Mouse (Mus musculus): Measurements from ENCODE around the gene Tom1l2.

Tom1l2 gene

DNA sequence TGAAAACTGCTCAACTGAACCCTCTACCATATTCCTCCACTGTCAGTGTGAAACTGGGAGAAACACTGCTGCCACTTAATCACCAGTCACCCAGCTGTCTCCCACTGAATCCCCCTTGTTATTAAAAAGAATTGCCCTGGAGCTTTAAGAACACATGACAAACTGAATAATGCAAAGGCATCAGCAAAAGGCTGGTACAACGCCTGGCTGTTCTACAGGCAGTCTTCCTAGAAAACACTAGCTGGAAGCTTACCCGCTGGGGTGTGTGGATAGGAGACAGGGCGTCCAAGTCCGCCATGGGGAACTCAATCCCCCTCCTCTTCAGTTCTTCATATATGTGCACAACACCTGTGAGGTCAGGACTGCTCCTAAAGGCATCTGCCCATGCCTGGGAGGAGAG lies 90.3 kb downstream of the Tom1l2 start:
- DNase-seq: no peak

DNA sequence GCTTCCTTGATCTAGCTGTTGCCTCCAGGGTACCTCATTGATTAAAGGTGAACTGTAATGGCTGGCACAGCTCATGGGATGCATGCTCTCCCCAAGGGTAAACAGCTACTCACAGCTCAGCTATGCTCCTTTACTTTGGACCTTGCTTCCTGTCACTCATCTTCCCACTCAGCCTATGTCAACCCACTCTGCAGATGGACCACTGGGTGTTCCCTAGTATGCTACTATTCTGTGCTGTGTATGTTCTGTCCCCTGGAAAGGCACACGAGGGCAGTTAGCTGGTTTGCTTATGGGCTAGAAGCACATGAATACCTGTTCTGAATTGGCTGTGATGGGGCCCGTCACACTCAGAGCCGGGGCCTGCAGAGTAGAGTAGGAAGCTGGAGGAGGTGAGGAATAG lies 92.0 kb downstream of the Tom1l2 start:
- DNase-seq: no peak

DNA sequence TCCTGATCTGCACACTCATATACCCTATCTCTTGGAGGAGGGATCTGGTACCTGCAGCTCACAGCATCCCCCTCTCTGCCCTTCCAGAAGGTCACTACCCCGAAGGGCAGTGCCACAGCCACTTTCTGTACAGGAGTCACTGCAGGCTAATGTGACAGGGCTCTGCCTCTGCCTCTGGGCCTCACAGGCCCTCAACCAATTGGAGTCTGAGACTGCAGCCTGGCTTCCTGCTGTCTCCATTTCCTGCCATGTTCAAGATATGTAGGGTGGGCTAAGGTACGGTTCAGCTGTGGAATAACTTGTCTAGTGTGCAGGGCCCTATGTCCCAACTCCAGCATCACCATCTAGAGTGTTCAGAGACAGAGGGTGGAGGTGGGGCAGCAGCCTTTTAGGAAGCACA lies 95.0 kb downstream of the Tom1l2 start:
- DNase-seq: no peak

DNA sequence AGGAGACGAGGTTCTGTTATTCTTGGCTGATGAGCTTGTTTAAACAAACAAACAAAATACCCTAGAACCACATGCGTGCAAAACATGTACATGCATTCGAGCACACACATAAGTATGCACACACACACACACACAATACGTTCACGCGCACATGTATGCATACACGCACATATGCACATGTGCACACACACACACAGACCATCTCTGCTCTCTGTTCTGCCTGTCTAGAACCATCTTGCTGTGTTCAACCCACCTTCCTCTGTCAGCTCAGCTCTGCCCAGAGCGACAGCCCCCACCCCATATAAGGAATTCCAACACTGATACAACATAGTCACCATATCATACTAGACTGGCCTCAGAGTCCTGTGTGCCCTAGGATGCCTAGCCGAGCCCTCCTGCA lies 96.0 kb downstream of the Tom1l2 start:
- DNase-seq: no peak

DNA sequence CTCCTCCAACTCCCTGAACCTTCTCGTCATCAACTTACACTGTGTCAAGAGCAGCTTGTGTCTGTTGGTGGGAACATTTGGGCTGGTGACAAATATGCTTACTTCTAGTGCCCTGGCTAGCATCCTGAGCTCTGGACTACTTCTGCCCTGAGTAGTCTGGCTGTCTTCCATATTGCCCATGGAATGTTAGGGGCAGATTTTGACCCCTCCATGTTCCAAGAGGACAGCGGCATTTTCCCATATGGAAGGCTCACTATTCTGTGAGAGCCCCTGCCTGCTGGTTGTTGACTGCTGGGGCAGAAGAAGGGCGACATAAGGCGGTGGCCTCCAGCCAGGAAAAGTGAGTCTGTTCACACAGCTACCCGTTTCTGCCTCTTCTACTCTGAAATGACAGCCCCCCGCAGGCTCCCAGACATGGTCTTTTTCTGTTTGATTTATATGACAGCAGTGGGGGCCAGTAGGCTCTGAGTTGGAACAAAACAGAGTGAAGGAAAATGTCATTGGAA lies 96.5 kb downstream of the Tom1l2 start:
- peak; percentile 92 to 95 for DNase-seq

DNA sequence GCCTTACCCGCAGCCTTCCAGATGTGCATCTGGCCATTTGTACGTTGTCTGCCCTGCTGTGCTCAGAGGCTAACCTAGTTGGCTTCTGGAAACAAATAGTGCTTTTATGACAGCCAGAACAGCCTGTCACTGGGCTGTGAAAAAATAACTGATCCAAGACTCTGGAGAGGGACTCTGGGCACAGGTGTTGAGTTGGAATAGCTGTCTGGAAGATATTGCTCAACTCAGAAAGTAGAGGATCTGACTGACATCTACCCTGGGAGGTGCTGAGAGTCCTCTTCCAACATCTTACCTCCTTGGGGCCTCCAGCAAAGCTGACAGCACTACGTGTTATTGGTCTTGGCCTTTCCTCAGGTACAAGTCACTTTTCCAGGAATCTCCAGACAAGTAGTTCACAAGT lies 97.1 kb downstream of the Tom1l2 start:
- DNase-seq: no peak

DNA sequence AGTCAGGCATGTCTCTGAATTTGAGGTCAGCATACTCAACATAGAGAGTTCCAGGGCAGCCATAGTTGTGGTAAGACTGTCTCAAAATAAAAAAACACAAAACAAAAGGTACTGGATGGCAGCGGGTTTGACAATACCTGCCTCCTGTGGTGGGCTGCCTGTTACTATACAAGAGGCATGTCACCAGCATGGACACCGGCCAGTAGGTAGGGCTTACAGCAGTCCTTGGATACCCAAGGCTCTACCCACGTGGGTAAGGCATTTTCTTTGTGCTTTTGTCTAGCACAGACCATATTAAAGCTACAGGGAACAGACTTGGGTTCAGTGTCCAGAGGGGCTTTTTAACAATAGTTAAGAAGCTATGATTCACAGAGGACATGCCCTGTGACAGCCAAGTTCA lies 97.5 kb downstream of the Tom1l2 start:
- peak; percentile 44 to 50 for DNase-seq

DNA sequence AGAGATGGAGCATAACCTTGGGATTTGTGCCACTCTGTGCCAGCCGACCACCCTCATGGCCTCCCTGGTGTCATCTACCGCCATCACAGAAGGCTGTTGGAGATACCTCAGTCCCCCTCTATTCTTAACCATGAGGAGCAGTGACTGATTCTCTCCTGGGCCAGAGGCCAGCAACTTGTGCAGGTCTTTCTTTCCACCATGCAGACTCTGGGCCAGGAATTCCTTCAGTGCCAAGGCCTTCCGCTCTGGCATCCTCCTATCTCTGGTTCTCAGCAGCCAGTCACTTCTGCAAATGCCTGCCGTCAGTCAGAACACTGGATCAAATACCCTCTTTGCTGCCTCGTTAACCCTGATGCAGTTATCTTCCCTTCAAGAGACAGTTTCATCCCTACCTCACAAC lies 98.4 kb downstream of the Tom1l2 start:
- peak; percentile 69 to 72 for DNase-seq

DNA sequence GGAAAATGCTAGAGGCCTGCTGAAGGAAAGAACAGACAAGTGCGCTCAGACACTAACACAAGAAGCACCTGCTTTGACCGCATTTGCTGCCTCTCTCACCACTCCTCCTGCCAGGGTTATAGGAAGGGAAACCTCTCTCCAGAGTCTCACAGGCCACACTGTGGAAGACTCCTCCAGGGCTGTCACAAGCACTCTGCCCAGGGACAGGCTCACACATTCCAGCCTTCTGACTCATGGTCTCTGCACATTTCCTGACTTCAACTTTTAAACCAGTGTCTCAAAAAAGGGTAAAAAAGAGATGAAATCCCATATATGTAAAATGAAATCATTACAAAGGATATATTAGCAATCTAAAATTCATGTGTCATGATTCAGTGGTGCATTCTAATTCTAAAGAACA lies 99.2 kb downstream of the Tom1l2 start:
- no peak for DNase-seq

DNA sequence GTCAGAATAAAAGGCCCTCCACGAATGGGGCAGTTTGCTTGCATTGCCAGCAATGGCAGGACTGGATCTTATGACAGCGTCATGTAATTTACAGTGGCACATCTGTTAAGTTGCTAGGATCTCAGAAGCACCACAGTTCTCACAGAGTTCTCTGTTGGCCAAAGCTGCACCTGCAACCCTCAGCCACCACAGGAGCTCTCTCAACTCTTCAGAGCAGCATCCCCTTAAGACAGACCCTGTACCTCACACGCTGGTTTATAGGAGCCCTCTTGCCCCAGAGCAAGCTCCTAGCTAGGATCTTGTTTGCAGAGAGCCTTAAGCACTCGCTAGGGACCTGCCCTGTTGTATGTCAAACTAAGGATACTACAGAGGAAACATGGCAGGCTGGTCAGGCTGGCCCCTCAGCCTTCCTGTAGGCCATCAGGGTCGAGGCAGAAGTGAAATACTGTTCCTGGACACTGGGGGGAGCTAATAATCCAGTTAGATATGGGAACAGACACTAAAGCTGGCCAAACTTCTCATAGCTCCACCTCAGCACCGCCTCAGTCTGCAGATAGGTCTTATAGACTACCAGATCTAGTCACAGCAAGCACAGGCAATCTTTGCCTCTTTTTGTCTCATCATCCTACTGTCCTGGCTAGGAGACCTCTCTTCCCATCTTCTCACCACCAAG lies 101.6 kb downstream of the Tom1l2 start:
- peak; percentile 77 to 83 for DNase-seq

DNA sequence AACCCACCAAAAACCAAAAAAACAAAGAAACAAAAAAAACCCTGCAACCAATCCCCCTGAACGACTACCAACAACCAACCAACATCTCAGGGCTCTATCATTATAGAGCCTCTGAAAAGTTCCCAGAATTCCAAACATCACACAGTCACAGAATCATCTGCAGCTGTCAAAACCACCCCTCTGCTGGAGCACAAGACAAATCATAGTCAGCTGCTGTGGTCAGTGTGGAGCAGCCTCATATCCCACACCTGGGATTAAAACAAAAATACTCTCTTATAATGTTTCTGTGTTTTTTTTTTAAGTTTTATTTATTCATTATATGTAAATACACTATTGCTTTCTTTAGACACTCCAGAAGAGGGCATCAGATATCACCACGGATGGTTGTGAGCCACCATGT lies 102.8 kb downstream of the Tom1l2 start:
- DNase-seq: no peak

DNA sequence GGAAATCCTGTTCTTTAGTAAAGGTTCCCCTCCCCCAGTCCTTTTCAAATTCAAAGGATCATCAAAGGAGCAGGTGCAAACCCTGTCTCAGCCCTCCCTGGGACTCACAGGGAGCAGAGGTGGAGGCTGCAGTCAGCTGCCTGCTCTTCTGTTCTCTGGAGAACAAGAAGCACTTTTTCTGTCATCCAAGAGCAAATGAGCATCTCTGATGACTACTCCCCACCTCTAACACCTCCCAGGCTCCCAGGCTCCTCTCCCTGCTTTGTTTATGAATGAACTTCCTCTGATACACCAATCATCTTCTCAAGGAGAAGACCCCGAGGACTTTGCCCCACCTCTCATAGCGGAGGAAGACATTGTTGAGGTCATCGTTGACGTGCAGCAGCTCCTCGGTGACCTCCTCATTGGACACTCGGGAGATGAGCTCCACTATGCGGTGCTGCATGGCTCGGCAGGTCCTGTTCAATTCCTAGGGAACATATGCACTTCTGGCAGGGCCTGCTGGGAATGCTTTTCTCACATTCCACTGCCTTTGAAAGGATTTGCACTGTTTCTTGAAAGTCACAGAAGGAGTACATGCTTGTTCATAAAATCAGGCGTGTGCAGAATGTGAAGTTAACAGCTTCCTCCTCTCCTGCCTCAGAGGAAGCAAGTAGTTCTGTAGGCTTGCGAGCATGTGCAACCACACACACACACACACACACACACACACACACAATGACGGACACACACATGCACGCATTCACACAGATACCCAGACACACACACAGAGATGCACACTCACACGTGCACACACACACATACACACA lies 103.9 kb downstream of the Tom1l2 start:
- DNase-seq: peak in 1 of 2 experiments; percentile 36

DNA sequence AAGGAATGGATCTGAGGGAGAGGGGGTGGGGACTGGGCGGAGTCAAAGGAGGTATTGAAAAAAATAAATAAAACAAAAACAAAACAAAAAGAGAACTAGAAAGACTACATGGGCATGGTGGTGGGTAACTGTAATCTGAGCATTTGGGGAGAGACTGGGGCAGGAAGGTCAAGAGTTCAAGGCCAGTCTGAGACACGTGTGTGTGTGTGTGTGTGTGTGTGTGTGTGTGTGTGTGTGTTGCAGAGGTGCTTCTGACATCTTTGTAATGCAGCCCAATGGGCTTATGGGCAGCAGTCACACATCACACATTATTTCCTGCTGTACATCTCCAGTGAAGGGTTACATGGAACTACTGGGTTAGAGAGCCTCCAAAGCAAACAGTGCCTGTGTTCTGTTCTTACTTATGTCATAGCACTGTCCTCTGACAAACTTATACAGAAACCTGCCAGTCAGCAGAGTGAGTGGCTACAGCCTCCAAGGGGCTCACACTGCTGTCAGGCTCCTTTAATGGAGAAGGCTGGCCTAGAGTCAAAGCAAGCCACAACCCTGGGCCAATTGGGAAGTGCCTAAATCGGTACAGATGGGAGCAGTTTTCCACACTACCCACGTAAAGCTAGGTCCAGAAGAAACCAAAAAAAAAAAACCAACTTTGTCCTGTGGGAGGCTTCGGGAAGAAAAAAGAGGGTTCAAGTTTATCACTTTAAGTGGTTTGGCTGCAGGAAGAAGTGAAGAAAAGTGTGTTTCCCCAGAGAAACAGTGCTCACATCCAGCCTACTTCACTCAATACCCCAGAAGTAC lies 104.8 kb downstream of the Tom1l2 start:
- peak; percentile 71 to 77 for DNase-seq

DNA sequence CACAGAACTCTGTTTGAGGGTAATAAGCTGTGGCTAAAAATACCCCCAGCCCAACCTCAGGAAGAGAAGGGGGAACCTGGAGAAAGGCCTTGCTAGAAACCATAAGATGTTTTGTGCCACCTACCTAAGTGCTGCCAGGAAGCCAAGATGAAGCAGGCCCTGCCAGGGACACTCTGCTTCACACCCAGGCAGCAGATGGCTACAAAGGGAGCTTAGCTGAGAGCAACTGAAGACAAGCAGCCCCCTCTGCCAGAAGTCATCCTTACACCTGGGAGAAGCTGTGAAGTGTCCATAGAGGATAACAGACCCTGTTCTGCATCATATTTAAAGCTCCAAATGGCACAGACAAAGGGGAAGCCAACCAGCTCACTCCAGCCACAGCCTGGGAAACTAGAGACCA lies 106.6 kb downstream of the Tom1l2 start:
- peak in 1 of 2 experiments; percentile 55 for DNase-seq

DNA sequence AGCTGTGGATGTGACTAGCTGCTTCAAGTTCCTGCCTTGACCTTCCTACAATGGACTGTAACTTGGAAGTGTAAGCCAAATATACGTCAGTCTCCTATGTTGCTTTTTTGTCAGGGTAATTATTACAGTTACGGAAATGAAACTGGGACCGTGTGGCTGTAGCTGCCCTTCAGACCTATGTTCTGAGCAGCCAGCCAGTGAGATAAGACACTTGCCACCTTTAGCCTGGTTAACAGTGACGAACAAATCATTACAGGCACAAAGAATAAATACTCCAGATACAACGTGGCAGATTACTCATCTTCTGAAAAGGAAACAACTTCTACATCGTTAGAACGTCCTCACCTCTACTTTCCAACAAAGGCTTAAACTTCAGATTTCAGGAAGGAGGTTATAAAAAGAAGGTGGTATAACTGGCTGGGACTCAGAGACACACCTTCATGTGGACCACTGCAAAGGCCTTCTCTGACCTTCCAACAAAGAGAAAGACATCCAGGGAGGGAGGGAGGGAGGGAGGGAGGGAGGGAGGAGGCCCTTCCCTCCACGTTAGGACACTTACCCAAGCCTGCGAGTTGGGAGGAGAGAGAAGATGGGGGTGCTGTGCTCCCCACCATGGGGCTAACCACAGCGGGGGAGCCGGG lies 108.1 kb downstream of the Tom1l2 start:
- no peak for DNase-seq

DNA sequence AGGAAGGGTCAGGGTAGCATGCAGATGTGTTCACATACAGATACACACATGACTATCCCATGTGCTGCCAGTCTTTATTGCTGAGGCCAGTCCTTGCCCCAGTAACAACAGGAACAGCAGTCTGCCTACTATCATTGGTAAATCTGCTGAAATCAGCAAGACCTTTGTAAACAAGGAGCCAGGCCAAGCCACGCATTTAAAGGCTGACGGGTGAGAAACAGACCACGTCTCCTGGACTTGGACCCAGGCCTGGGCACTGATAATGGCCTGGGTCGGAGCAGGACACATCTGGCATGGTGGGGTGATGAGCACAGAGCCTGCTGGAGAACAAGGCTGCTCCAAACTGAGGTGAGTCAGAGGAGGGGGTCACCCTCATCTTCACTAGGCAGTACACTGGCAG lies 112.2 kb downstream of the Tom1l2 start:
- DNase-seq: no peak

DNA sequence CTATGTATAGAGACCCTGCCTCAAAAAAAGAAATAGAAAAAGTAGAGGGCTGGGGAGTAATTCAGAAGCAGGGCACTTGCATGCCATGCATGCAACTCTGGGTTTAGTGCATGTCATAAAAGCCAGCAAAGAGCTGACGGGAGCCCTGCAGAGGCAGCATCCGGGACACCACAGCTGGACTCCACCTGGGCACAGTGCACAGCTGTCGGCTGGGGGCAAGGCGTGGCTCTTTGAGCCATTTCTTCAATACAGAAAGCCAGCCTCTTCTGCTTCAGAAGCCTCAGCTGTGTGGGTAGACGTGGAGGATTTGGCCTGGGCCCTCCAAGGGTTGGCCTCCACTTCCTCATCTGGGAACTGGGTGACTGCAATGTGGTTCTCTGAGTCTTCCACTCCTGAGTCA lies 117.4 kb downstream of the Tom1l2 start:
- DNase-seq: no peak

DNA sequence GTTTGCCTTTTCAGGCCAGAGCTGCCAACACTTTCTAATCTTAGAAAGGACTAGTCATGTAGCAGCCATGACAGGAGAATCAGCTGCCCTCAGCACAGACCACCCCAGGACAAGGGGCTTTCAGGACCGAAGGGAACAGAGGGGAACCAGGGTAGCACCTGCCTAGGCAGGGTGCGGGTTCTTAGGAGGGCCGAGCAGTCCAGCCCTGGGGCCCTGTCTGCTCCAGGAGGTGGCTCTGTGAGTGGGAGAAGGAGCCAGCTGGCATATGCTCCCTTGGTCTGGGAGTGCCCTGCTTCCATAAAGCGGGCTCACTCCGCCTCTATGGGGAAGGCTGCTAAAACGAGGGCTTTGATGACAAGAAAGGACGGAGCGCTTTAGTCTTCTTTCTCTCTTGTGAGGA lies 119.5 kb downstream of the Tom1l2 start:
- peak; percentile 71 to 76 for DNase-seq

DNA sequence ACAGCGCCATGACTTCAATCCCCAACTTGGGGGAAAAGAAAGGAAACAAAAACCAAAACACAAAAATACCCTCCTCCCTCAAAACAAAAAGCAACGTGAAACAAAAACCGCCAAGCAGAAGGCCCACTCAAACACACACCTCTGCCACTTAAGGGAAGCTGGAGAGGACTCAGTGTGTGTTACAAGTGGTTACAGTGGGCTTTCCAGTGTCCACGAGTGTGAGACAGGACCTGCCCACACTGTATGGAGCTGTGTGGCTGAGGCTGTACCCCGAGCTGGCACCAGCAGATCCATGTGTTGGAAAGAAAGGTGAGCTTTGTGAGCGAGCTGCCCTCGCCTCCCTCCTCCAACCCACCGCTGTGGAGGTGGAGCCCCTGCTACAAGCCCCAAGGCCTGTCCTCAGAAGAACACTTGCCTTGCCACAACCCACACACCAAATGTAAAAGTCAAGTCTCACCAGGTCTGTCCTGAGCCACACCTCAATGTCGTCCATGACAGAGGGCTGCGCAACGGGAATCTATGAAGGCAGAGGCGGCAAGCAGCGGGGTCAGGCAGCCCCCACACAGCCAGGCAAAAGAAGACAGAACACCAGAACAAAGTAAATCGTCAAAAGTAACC lies 120.2 kb downstream of the Tom1l2 start:
- DNase-seq: no peak

DNA sequence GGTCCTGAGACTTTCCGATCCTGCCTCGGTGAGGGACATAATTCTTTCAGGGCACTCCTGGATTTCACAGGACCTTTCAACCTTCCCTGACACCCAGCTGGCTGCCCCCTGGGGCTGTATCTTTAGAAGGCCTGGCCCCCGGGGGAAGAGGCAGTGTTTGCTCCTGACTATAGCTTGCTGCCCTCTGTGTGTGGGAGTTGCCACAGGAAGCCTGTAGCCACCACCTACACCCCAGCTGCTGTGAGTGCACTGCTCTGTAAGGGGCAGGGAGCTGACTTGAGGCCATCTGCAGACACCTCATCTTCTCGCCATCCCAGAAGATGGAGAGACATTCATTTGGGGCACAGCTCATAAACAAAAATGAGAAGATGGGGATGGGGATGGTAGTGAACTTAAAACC lies 120.8 kb downstream of the Tom1l2 start:
- DNase-seq: no peak

DNA sequence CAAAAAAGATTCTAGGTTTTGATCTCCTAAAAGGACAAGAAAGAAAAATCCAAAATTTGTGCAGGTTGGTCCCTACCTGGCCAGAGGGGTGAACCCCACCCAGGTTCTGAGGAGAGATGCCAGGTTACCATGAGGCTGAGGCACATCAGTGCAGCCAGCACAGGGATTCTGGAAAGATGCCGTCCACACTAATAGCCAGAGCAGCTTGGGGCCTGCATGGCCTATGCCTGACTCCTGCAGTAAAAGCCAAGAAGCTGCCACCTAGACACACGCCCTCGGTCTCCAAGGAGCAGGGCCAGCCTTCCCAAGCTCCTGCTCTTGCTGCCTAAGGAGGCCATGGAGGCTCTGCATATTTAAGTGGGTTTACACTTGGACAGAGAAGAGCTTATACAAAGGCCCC lies 121.4 kb downstream of the Tom1l2 start:
- peak; percentile 60 to 67 for DNase-seq

DNA sequence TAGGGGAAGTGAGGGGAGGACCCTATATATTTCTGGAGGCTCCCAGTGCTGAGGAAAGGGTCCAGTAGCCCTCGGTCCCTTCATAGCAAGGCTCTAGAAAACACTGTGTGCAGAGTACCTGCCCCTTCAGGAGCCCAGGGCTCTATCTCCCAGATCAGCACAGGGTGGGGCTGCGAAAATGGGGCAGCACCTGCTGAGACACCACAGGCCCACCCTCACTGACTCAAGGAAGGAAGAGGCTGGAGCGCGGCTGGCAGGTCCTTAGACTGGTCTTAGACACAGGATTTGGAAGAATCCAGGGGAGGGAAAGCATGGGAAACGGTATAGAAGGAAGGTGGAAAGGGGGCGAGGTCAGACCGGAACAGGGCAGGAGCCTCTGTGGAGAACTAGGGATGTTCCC lies 122.2 kb downstream of the Tom1l2 start:
- no peak for DNase-seq

DNA sequence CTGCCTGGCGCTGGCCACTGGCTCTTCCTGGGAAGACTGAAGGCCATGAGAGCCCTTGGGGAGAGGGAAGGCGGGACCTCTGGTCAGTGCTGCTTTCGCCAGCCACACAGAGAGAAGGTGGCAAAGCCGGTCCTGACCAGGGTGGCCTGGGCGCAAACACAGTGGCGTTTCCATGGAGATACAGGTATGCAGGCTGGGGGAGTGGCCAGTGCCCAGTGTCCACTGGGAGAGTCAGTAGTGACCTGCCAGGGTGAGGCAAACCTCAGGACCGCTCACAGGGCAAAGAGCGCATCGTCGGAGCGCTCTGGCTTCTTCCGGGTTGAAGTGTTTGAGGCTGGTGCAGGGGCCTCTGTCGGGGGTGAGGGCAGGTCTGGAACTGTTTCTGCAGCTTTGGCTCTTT lies 122.9 kb downstream of the Tom1l2 start:
- no peak for DNase-seq

Data from cerebellum, postnatal 14 days (tissue).